Comparison of ENCODE assay signal across 10 mouse cellular contexts in genomic region chr11:66912531-66913458, GRCm38 (mm10). TPM values are rescaled to one million over a fixed set of nuclear protein-coding genes. Genes with fewer than 3 reads are reported as not detected.
DNase-seq lines count a peak whose midpoint lies in the region; ATAC-seq lines count a peak whose summit lies in the region.
"Had no signal": no experiment of that assay in that cellular context is flagged by ENCODE, and none has a peak within 500 bp of the region (broad histone marks: within the 10 kb centered on the region; RNA-seq: fewer than 3 reads in every experiment).

No protein-coding gene starts in this region.

- peaks cover 11% of the 10 kb centered on the region; the same call in 1 of the 2 replicates for H3K4me1 ChIP-seq in lung, embryonic 15.5 days
- no peaks in the 10 kb centered on the region; the same call in 1 of the 2 replicates for H3K4me1 ChIP-seq in embryonic facial prominence, embryonic 15.5 days
- peaks cover 7% of the 10 kb centered on the region; the same call in 1 of the 2 replicates for H3K4me1 ChIP-seq in intestine, embryonic 15.5 days (replicated peaks)
- peaks cover 10% of the 10 kb centered on the region; the same call in 1 of the 2 replicates for H3K4me1 ChIP-seq in stomach, embryonic 15.5 days

- intact Hi-C loops in left cerebral cortex, postnatal 36 days (cut with DNase I) = no loop called here

- DNase-seq in lung, postnatal 25 days (ENCODE audit: low spot score) = no peak
- no peak for DNase-seq in cerebellum, adult 8-10 months
- no peak for DNase-seq in left cerebral cortex, postnatal 36 days (ENCODE audit: low spot score in 2 of 2)
- DNase-seq in embryo, embryonic 10.5 days (ENCODE audit: low spot score) = no peak
- DNase-seq: kidney, adult 8-10 months; right cerebral cortex, adult 18-20 months had no signal

- H3K27ac ChIP-seq in lung, embryonic 15.5 days = no peak overlapping the region
- H3K27ac ChIP-seq in embryonic facial prominence, embryonic 15.5 days (replicated peaks) = no peak overlapping the region
- H3K27ac ChIP-seq in intestine, embryonic 15.5 days = no peak overlapping the region
- H3K27ac ChIP-seq in stomach, embryonic 15.5 days = peak overlapping the region; percentile 16; the same call in 1 of the 2 replicates

- H3K9me3 ChIP-seq in lung, embryonic 15.5 days = no peaks in the 10 kb centered on the region
- H3K9me3 ChIP-seq in embryonic facial prominence, embryonic 15.5 days (replicated peaks) = no peaks in the 10 kb centered on the region
- no peaks in the 10 kb centered on the region for H3K9me3 ChIP-seq in intestine, embryonic 15.5 days
- H3K9me3 ChIP-seq in stomach, embryonic 15.5 days = no peaks in the 10 kb centered on the region

- peak; percentile 35; the same call in 1 of the 2 replicates for ATAC-seq in lung, embryonic 15.5 days (ENCODE audit: borderline replicate concordance, extremely low read depth, low FRiP score, low TSS enrichment)
- ATAC-seq in embryonic facial prominence, embryonic 15.5 days (ENCODE audit: insufficient number of reproducible peaks, low FRiP score, low TSS enrichment, low read depth) = peak; percentile 76
- ATAC-seq in intestine, embryonic 15.5 days = peak; percentile 78
- ATAC-seq in stomach, embryonic 15.5 days (ENCODE audit: insufficient read depth, low FRiP score, low read depth) = peak; percentile 85

- 37% methylated on average over 17 of the region's 17 CpGs for WGBS in lung, embryonic 15.5 days
- 50% methylated on average over 17 of the region's 17 CpGs for WGBS in embryonic facial prominence, embryonic 15.5 days
- WGBS in intestine, embryonic 15.5 days = 47% methylated on average over 17 of the region's 17 CpGs
- WGBS in stomach, embryonic 15.5 days = 48% methylated on average over 17 of the region's 17 CpGs

- H3K9ac ChIP-seq in lung, embryonic 15.5 days = no peak overlapping the region
- no peak overlapping the region for H3K9ac ChIP-seq in embryonic facial prominence, embryonic 15.5 days
- no peak overlapping the region for H3K9ac ChIP-seq in intestine, embryonic 15.5 days
- no peak overlapping the region for H3K9ac ChIP-seq in stomach, embryonic 15.5 days

- H3K4me3 ChIP-seq in lung, embryonic 15.5 days = no peak overlapping the region
- H3K4me3 ChIP-seq in embryonic facial prominence, embryonic 15.5 days (replicated peaks) = no peak overlapping the region
- H3K4me3 ChIP-seq in intestine, embryonic 15.5 days (replicated peaks) = no peak overlapping the region
- no peak overlapping the region for H3K4me3 ChIP-seq in stomach, embryonic 15.5 days (replicated peaks)

- H3K4me2 ChIP-seq in lung, embryonic 15.5 days = no peak overlapping the region
- no peak overlapping the region for H3K4me2 ChIP-seq in embryonic facial prominence, embryonic 15.5 days (replicated peaks)
- H3K4me2 ChIP-seq in intestine, embryonic 15.5 days (replicated peaks) = 0 out of 2 replicates have a peak overlapping the region, but pooled peaks have one; percentile 19
- peak overlapping the region; percentile 30; the same call in 1 of the 2 replicates for H3K4me2 ChIP-seq in stomach, embryonic 15.5 days

- H3K27me3 ChIP-seq in lung, embryonic 15.5 days = peaks cover 6% of the 10 kb centered on the region; the same call in 1 of the 2 replicates
- no peaks in the 10 kb centered on the region for H3K27me3 ChIP-seq in embryonic facial prominence, embryonic 15.5 days
- H3K27me3 ChIP-seq in intestine, embryonic 15.5 days (replicated peaks) = no peaks in the 10 kb centered on the region
- H3K27me3 ChIP-seq in stomach, embryonic 15.5 days (replicated peaks) = no peaks in the 10 kb centered on the region; the same call in 1 of the 2 replicates

- H3K36me3 ChIP-seq in lung, embryonic 15.5 days = no peaks in the 10 kb centered on the region
- no peaks in the 10 kb centered on the region for H3K36me3 ChIP-seq in embryonic facial prominence, embryonic 15.5 days
- no peaks in the 10 kb centered on the region for H3K36me3 ChIP-seq in intestine, embryonic 15.5 days
- H3K36me3 ChIP-seq in stomach, embryonic 15.5 days = no peaks in the 10 kb centered on the region

RNA-seq across cellular contexts. Expression of gene Pirt, which starts 1.0 kb away (rescaled TPM):
- 0.73 and 1.3 TPM in 2 replicates for polyA plus RNA-seq in lung, embryonic 15.5 days (2015; fragmentation: Nextera tagmentation; extraction: Ambion mirVana)
- 1.1 and 1.6 TPM in 2 replicates for polyA plus RNA-seq in embryonic facial prominence, embryonic 15.5 days (2015; fragmentation: Nextera tagmentation; extraction: Ambion mirVana)
- polyA plus RNA-seq in intestine, embryonic 15.5 days (2015; fragmentation: Nextera tagmentation; extraction: Ambion mirVana) = 5.7 and 6.4 TPM in 2 replicates
- 4.9 and 5.6 TPM in 2 replicates for polyA plus RNA-seq in stomach, embryonic 15.5 days (2015; fragmentation: Nextera tagmentation; extraction: Ambion mirVana)
- total RNA-seq in left cerebral cortex, postnatal 36 days (2021) = under 1 TPM in 1 of 2 experiments, not detected in 1; 0.20 TPM

RNA-seq across cellular contexts. Expression of gene Tmem238l, which starts 43.6 kb away (rescaled TPM):
- not detected in 2 replicates for polyA plus RNA-seq in lung, embryonic 15.5 days (2015; fragmentation: Nextera tagmentation; extraction: Ambion mirVana)
- 0.21 and 0.37 TPM in 2 replicates for polyA plus RNA-seq in embryonic facial prominence, embryonic 15.5 days (2015; fragmentation: Nextera tagmentation; extraction: Ambion mirVana)
- polyA plus RNA-seq in intestine, embryonic 15.5 days (2015; fragmentation: Nextera tagmentation; extraction: Ambion mirVana) = 1.2 and 1.9 TPM in 2 replicates
- 0.57 and 0.77 TPM in 2 replicates for polyA plus RNA-seq in stomach, embryonic 15.5 days (2015; fragmentation: Nextera tagmentation; extraction: Ambion mirVana)
- not detected for total RNA-seq in left cerebral cortex, postnatal 36 days (2021)

Comparison
In these comparisons a context has a peak if more than half of its experiments do, and no peak if none do; other contexts are left out.
1. ATAC-seq: peak in every context shown above with its lines; median percentile 85 in stomach, embryonic 15.5 days; 78 in intestine, embryonic 15.5 days; 76 in embryonic facial prominence, embryonic 15.5 days; 35 in lung, embryonic 15.5 days.
2. H3K4me2 ChIP-seq: peak in intestine, embryonic 15.5 days (single experiment) and stomach, embryonic 15.5 days (single experiment); none in lung, embryonic 15.5 days (single experiment) and embryonic facial prominence, embryonic 15.5 days (single experiment).